Mouse (Mus musculus): Measurements from ENCODE around the gene Tex45. TPM values are rescaled to one million over a fixed set of nuclear protein-coding genes. Genes with fewer than 3 reads are reported as not detected.

The Tex45 gene
- polyA plus RNA-seq (2015; fragmentation: Nextera tagmentation; extraction: Ambion mirVana): not detected in 2 replicates

DNA sequence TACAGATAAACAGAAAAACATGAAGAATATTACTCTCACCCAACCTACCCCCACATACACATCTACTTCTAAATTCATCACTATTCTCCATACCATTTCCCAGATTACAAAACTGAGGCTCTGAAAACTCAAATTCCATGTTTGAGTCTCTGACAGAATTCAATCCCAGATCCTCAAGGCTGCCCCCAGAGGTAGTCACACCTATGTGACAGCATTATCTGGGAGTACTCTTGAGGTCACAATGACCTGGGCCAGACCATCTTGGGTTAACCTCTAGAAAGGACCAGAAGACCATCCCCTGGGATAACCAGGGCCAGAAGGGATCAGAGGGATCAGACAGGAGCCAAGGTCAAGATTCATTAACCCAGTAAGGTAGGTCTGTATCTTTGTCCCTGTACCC, at the start of gene Tex45:
Gene Tex45 (plus strand): TSS at position 301 of the 400 bp plus-strand sequence.
- Histone ChIP-seq H3K4me3 (ENCODE audit: low read depth, low read length) (no peak within 1 kb of the TSS), H3K36me3 (ENCODE audit: control insufficient read depth, insufficient read depth) (no peaks in the 10 kb centered on the region), H3K27ac (ENCODE audit: low read depth, low read length) (no peak within 1 kb of the TSS), H3K27me3 (replicated peaks; ENCODE audit: control insufficient read depth, insufficient read depth, low read length) (peaks cover 2% of the 10 kb centered on the region; the same call in 1 of the 2 replicates), H3K9ac (ENCODE audit: low read depth, low read length) (no peak within 1 kb of the TSS), H3K4me2 (replicated peaks; ENCODE audit: low read depth) (no peak within 1 kb of the TSS), H3K9me3 (ENCODE audit: control insufficient read depth) (no peaks in the 10 kb centered on the region), H3K4me1 (replicated peaks; ENCODE audit: control insufficient read depth, insufficient read depth, low read length) (peaks cover 4% of the 10 kb centered on the region; the same call in 1 of the 2 replicates)
- no peak for ATAC-seq
- no peak for TF ChIP-seq CTCF (IDR thresholded peaks at IDR 0.05; ENCODE audit: low read depth)

DNA sequence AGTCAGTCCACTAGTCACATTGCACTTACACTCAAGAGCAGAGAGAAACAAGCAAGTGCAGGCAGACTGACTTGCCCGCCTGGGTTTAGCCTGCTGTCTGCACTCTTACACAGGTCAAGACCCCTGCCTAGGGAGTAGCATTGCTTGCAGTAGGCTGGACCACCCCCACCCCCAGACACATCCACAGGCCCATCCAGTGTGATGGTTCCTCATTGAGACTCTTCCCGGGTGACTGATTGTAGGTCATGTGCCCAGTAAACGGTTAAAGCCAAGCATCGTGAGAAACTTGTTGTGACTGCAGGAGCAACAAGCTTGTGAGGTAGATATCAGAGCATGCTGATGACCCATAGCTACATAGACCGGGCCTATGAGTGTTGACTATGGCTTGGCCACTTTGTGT, 49.2 kb upstream of the Tex45 start:
- Histone ChIP-seq H3K27me3 (replicated peaks; ENCODE audit: control insufficient read depth, insufficient read depth, low read length) (no peaks in the 10 kb centered on the region), H3K9me3 (ENCODE audit: control insufficient read depth) (no peaks in the 10 kb centered on the region), H3K9ac (ENCODE audit: low read depth, low read length) (no peak overlapping the region), H3K27ac (ENCODE audit: low read depth, low read length) (no peak overlapping the region), H3K4me1 (replicated peaks; ENCODE audit: control insufficient read depth, insufficient read depth, low read length) (peaks cover 8% of the 10 kb centered on the region; the same call in 1 of the 2 replicates), H3K4me2 (replicated peaks; ENCODE audit: low read depth) (no peak overlapping the region), H3K4me3 (ENCODE audit: low read depth, low read length) (no peak overlapping the region), H3K36me3 (ENCODE audit: control insufficient read depth, insufficient read depth) (no peaks in the 10 kb centered on the region)
- no peak for ATAC-seq
- TF ChIP-seq CTCF (IDR thresholded peaks at IDR 0.05; ENCODE audit: low read depth): no peak
- 76% methylated on average over 5 of the region's 5 CpGs for WGBS

DNA sequence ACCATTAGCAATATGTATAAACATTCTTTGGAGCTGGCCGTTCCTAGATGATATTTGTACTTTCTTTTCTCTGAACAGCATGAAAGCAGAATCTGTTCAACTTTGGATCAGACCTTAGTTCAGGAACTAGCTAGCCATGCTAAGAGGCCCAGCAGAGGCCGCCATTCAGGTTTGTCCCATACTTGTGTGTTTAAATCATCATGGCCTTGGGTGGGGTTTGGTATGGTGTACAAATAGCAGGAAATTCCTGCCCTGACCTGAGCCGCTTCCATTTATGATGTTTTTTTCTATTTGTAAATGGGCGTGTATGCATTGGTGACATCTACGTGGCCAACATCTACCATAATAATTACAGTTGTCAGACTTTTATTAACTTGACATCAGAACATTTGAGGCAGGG, 45.4 kb upstream of the Tex45 start:
- H3K4me1 ChIP-seq (replicated peaks; ENCODE audit: control insufficient read depth, insufficient read depth, low read length): no peaks in the 10 kb centered on the region
- H3K9me3 ChIP-seq (ENCODE audit: control insufficient read depth): no peaks in the 10 kb centered on the region
- no peak overlapping the region for H3K27ac ChIP-seq (ENCODE audit: low read depth, low read length)
- H3K4me3 ChIP-seq (ENCODE audit: low read depth, low read length): no peak overlapping the region
- peaks cover 24% of the 10 kb centered on the region for H3K36me3 ChIP-seq (ENCODE audit: control insufficient read depth, insufficient read depth)
- H3K4me2 ChIP-seq (replicated peaks; ENCODE audit: low read depth): no peak overlapping the region
- no peaks in the 10 kb centered on the region for H3K27me3 ChIP-seq (replicated peaks; ENCODE audit: control insufficient read depth, insufficient read depth, low read length)
- 40% methylated on average over 5 of the region's 5 CpGs for WGBS
- no peak overlapping the region for H3K9ac ChIP-seq (ENCODE audit: low read depth, low read length)
- peak; percentile 27 for TF ChIP-seq CTCF (IDR thresholded peaks at IDR 0.05; ENCODE audit: low read depth)
- peak; percentile 32 for ATAC-seq

DNA sequence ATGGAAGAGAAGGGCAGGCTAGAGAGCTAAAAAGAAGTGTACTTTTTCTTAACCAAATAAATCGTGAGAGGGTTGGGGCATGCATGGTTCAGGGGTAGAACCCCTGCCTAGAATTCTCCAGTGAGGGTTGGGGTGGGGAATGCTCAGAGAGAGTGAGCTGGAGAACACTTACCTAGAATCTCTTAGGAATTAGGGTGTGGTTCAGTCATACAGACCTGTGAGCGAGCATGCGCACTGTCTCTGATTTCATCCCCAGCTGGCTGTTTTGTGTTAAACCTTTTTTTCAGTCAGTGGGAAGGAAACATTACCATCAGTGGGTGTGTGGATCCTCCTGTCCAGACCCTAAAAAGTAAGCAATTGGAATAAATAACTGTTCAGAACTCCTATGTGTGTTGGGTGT, 44.5 kb upstream of the Tex45 start:
- TF ChIP-seq CTCF (IDR thresholded peaks at IDR 0.05; ENCODE audit: low read depth): no peak
- no peak overlapping the region for H3K4me3 ChIP-seq (ENCODE audit: low read depth, low read length)
- no peak overlapping the region for H3K27ac ChIP-seq (ENCODE audit: low read depth, low read length)
- no peaks in the 10 kb centered on the region for H3K9me3 ChIP-seq (ENCODE audit: control insufficient read depth)
- H3K4me2 ChIP-seq (replicated peaks; ENCODE audit: low read depth): no peak overlapping the region
- 78% methylated on average over 3 of the region's 3 CpGs for WGBS
- peaks cover 30% of the 10 kb centered on the region for H3K36me3 ChIP-seq (ENCODE audit: control insufficient read depth, insufficient read depth)
- ATAC-seq: no peak
- H3K4me1 ChIP-seq (replicated peaks; ENCODE audit: control insufficient read depth, insufficient read depth, low read length): no peaks in the 10 kb centered on the region
- H3K9ac ChIP-seq (ENCODE audit: low read depth, low read length): no peak overlapping the region
- no peaks in the 10 kb centered on the region for H3K27me3 ChIP-seq (replicated peaks; ENCODE audit: control insufficient read depth, insufficient read depth, low read length)

DNA sequence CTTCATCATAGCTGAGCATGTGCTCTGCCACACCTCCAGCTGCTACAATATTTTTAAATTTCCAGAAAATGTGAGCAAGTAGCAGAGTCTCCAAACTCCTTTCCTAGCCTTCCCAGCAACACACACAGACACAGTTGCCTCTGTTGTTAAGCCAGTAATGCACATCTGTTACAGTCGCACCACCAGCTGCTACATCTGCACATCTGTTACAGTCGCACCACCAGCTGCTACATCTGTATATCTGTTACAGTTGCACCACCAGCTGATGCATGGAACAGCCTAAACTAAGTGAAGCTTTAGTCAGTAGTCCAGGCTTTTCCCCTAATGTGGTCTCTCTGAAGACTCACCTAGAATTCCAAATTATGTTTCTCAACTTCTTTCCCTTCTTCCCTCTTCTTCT, 42.2 kb upstream of the Tex45 start:
- no peak for TF ChIP-seq CTCF (IDR thresholded peaks at IDR 0.05; ENCODE audit: low read depth)
- H3K4me2 ChIP-seq (replicated peaks; ENCODE audit: low read depth): no peak overlapping the region
- WGBS: 84% methylated on average over 2 of the region's 2 CpGs
- no peak overlapping the region for H3K4me3 ChIP-seq (ENCODE audit: low read depth, low read length)
- H3K27ac ChIP-seq (ENCODE audit: low read depth, low read length): no peak overlapping the region
- no peaks in the 10 kb centered on the region for H3K27me3 ChIP-seq (replicated peaks; ENCODE audit: control insufficient read depth, insufficient read depth, low read length)
- H3K36me3 ChIP-seq (ENCODE audit: control insufficient read depth, insufficient read depth): peaks cover 52% of the 10 kb centered on the region
- ATAC-seq: no peak
- no peaks in the 10 kb centered on the region for H3K4me1 ChIP-seq (replicated peaks; ENCODE audit: control insufficient read depth, insufficient read depth, low read length)
- H3K9me3 ChIP-seq (ENCODE audit: control insufficient read depth): no peaks in the 10 kb centered on the region
- no peak overlapping the region for H3K9ac ChIP-seq (ENCODE audit: low read depth, low read length)

DNA sequence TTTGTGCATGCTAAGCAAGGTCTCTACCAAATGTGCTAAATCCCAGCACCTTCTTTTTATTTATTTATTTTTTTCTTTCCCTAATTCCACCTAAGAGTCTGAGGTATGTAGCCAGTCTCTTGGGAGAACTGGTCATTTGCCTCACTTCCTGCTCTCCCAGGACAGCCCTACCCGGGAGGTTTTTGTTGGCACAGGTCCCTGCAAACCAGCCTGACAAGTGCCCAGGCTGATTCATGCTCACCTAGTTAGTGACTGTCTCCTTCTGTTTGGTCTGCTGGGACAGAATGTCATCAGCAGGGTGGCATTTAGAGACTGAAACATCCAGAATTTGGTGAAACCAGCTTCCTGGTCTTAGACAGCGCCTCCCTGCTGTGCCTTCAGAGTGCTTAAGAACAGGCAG, 40.7 kb upstream of the Tex45 start:
- Histone ChIP-seq H3K36me3 (ENCODE audit: control insufficient read depth, insufficient read depth) (peaks cover 66% of the 10 kb centered on the region), H3K27me3 (replicated peaks; ENCODE audit: control insufficient read depth, insufficient read depth, low read length) (no peaks in the 10 kb centered on the region), H3K27ac (ENCODE audit: low read depth, low read length) (no peak overlapping the region), H3K4me3 (ENCODE audit: low read depth, low read length) (no peak overlapping the region), H3K4me2 (replicated peaks; ENCODE audit: low read depth) (no peak overlapping the region), H3K4me1 (replicated peaks; ENCODE audit: control insufficient read depth, insufficient read depth, low read length) (no peaks in the 10 kb centered on the region), H3K9ac (ENCODE audit: low read depth, low read length) (no peak overlapping the region), H3K9me3 (ENCODE audit: control insufficient read depth) (no peaks in the 10 kb centered on the region)
- WGBS: 68% methylated on average over 2 of the region's 2 CpGs
- ATAC-seq: no peak
- no peak for TF ChIP-seq CTCF (IDR thresholded peaks at IDR 0.05; ENCODE audit: low read depth)

DNA sequence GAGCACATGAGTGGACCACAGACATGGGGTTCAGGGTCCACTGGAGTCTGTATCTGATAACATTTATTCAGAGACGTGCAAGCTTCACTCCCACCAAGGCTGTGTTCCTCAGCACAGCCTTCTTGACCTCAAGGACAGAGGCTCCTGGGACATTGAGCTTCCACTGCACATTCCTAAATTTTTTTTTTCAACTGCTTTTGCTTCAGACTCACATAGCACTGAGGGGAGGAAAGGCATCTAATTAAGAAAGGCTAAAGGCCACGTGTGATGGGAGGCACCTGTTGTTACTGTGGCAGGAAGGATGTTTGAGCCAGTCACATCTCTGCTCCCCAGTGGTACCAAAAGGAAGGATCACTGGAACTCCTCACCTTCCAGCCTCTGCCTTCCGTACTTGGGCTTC, 39.5 kb upstream of the Tex45 start:
- ATAC-seq: no peak

More for the DNA sequence above, 39.5 kb upstream of the Tex45 start:
- no peak for TF ChIP-seq CTCF (IDR thresholded peaks at IDR 0.05; ENCODE audit: low read depth)
- Histone ChIP-seq H3K9me3 (ENCODE audit: control insufficient read depth) (no peaks in the 10 kb centered on the region), H3K27ac (ENCODE audit: low read depth, low read length) (no peak overlapping the region), H3K4me3 (ENCODE audit: low read depth, low read length) (no peak overlapping the region), H3K4me2 (replicated peaks; ENCODE audit: low read depth) (no peak overlapping the region), H3K9ac (ENCODE audit: low read depth, low read length) (no peak overlapping the region), H3K27me3 (replicated peaks; ENCODE audit: control insufficient read depth, insufficient read depth, low read length) (no peaks in the 10 kb centered on the region), H3K4me1 (replicated peaks; ENCODE audit: control insufficient read depth, insufficient read depth, low read length) (no peaks in the 10 kb centered on the region), H3K36me3 (ENCODE audit: control insufficient read depth, insufficient read depth) (peaks cover 77% of the 10 kb centered on the region)
- 68% methylated on average over 3 of the region's 3 CpGs for WGBS

All from intestine, postnatal 0 days (tissue).